In the genomic region with DNA sequence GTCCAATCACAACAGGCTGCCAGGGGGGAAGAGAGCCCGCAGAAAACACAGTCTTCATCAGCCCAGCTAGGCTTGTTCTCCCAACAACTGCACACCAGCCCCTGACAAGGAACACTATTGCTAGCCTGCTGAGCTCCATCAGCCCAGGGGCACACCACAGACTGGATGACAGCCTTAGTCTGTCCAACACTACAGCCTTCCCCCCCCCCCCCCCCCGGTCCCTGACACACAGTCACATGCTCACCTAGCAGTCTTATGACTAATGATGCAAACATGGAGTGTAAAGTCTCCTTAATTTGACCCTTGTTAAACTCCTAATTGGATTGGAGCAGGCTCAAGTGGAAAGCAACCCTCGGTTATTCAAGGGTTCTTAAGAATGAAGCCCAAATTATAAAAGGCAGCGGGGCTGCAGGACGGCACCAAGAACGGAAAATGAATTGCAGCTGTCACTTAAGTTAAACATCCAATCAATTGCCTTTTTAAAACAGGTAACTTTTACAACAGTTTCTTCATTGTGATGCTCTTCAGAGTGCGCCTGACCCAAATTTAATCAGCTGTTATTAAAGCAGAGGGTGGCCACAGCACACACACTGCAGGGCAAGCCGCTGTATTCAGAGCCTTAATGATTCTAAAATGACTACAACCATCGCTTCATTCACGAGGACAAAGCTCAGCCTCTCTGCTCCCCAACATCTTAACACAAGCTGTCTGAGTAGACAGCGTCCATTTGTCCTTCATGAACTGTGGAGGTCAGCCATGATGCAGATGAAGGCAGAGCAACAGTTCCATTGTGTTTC, we compare ENCODE assay signal across 13 mouse cellular contexts. TPM values are rescaled to one million over a fixed set of nuclear protein-coding genes. Genes with fewer than 3 reads are reported as not detected.
DNase-seq lines count a peak whose midpoint lies in the region; ATAC-seq and TF ChIP-seq lines count a peak whose summit lies in the region.
"Had no signal": no experiment of that assay in that cellular context is flagged by ENCODE, and none has a peak within 500 bp of the region (broad histone marks: within the 10 kb centered on the region; RNA-seq: fewer than 3 reads in every experiment).

No protein-coding gene starts in this region.

- TF ChIP-seq CTCF in hindbrain, postnatal 0 days (IDR thresholded peaks at IDR 0.05; ENCODE audit: low read depth): no peak

- H3K4me2 ChIP-seq in hindbrain, postnatal 0 days (ENCODE audit: low read depth, low read length): 0 out of 2 replicates have a peak overlapping the region, but pooled peaks have one; percentile 13
- H3K4me2 ChIP-seq in neural tube, embryonic 15.5 days: no peak overlapping the region
- H3K4me2 ChIP-seq: lung, embryonic 15.5 days had no signal

- H3K4me1 ChIP-seq in forebrain, embryonic 10.5 days: peaks cover 49% of the 10 kb centered on the region
- H3K4me1 ChIP-seq in hindbrain, postnatal 0 days (ENCODE audit: insufficient read depth, low read length): peaks cover 21% of the 10 kb centered on the region
- H3K4me1 ChIP-seq in neural tube, embryonic 15.5 days: peaks cover 28% of the 10 kb centered on the region
- H3K4me1 ChIP-seq: lung, embryonic 15.5 days had no signal

- peaks cover 90% of the 10 kb centered on the region for H3K27me3 ChIP-seq in forebrain, embryonic 10.5 days (ENCODE audit: poor library complexity, severe bottlenecking)
- H3K27me3 ChIP-seq in hindbrain, postnatal 0 days (ENCODE audit: insufficient read depth, low read length): no peaks in the 10 kb centered on the region
- no peaks in the 10 kb centered on the region for H3K27me3 ChIP-seq in neural tube, embryonic 15.5 days (replicated peaks)
- H3K27me3 ChIP-seq: lung, embryonic 15.5 days had no signal

- intact Hi-C loops in heart, postnatal 36 days (cut with DNase I): no loop called here
- intact Hi-C loops in left cerebral cortex, postnatal 10 days (cut with DNase I): no loop called here

- H3K36me3 ChIP-seq in forebrain, embryonic 10.5 days (replicated peaks): no peaks in the 10 kb centered on the region
- no peaks in the 10 kb centered on the region for H3K36me3 ChIP-seq in hindbrain, postnatal 0 days (ENCODE audit: insufficient read depth, low read length)
- no peaks in the 10 kb centered on the region for H3K36me3 ChIP-seq in neural tube, embryonic 15.5 days
- H3K36me3 ChIP-seq: lung, embryonic 15.5 days had no signal

- no peak overlapping the region for H3K9ac ChIP-seq in hindbrain, postnatal 0 days (replicated peaks; ENCODE audit: low read length)
- H3K9ac ChIP-seq in neural tube, embryonic 15.5 days (replicated peaks): no peak overlapping the region
- H3K9ac ChIP-seq: lung, embryonic 15.5 days had no signal

- no peak overlapping the region for H3K27ac ChIP-seq in forebrain, embryonic 10.5 days
- H3K27ac ChIP-seq in hindbrain, postnatal 0 days: peak overlapping the region; percentile 66
- peak overlapping the region; percentile 37; the same call in 1 of the 2 replicates for H3K27ac ChIP-seq in neural tube, embryonic 15.5 days (replicated peaks)
- H3K27ac ChIP-seq: lung, embryonic 15.5 days had no signal

- peak; percentile 63 for DNase-seq in heart, adult 11 months
- DNase-seq in heart, postnatal 36 days: no peak
- DNase-seq in forebrain, embryonic 10.5 days (ENCODE audit: extremely low spot score, low spot score): peak; percentile 62
- DNase-seq in hindbrain, postnatal 0 days (ENCODE audit: low spot score): peak; percentile 51
- no peak for DNase-seq in frontal cortex, postnatal 10 days (ENCODE audit: low spot score in 2 of 2)
- no peak for DNase-seq in left cerebral cortex, postnatal 10 days (ENCODE audit: extremely low spot score in 1 of 2, low spot score in 2 of 2)
- no peak for DNase-seq in heart, adult 18-20 months
- DNase-seq: B cell, adult 2 months; kidney, adult 8-10 months; layer of hippocampus, postnatal 36 days had no signal

- 15% methylated on average over 11 of the region's 11 CpGs for WGBS in forebrain, embryonic 10.5 days
- 23% methylated on average over 11 of the region's 11 CpGs for WGBS in hindbrain, postnatal 0 days
- WGBS in neural tube, embryonic 15.5 days: 24% methylated on average over 11 of the region's 11 CpGs

- H3K9me3 ChIP-seq in forebrain, embryonic 10.5 days: no peaks in the 10 kb centered on the region
- H3K9me3 ChIP-seq in hindbrain, postnatal 0 days (ENCODE audit: low read length): no peaks in the 10 kb centered on the region
- H3K9me3 ChIP-seq in neural tube, embryonic 15.5 days (replicated peaks): no peaks in the 10 kb centered on the region
- H3K9me3 ChIP-seq: lung, embryonic 15.5 days had no signal

- ATAC-seq in hindbrain, postnatal 0 days: peak; percentile 43
- ATAC-seq in neural tube, embryonic 15.5 days (ENCODE audit: low FRiP score): peak; percentile 42; the same call in 1 of the 2 replicates

- no peak overlapping the region for H3K4me3 ChIP-seq in forebrain, embryonic 10.5 days
- no peak overlapping the region for H3K4me3 ChIP-seq in hindbrain, postnatal 0 days (ENCODE audit: low read length)
- H3K4me3 ChIP-seq in neural tube, embryonic 15.5 days (replicated peaks): no peak overlapping the region
- H3K4me3 ChIP-seq: lung, embryonic 15.5 days had no signal

RNA-seq across cellular contexts. Expression of a gene that starts 26.3 kb away (rescaled TPM):
- total RNA-seq in heart, postnatal 36 days (2021): under 1 TPM in 1 of 2 experiments, not detected in 1; 0.11 TPM
- 6.9 and 7.2 TPM in 2 replicates for polyA plus RNA-seq in forebrain, embryonic 10.5 days (2016; fragmentation: Nextera tagmentation; extraction: Ambion mirVana)
- 132 and 137 TPM in 2 replicates for total RNA-seq in hindbrain, postnatal 0 days (2014; rRNA removed)
- 175 and 179 TPM in 2 replicates for polyA plus RNA-seq in hindbrain, postnatal 0 days (2015; fragmentation: Nextera tagmentation; extraction: Ambion mirVana)
- polyA plus RNA-seq in neural tube, embryonic 15.5 days (2015; fragmentation: Nextera tagmentation; extraction: Ambion mirVana): 67.4 and 85.1 TPM in 2 replicates
- total RNA-seq in left cerebral cortex, postnatal 10 days (2021): 1 to 10 TPM; 1.2 to 2.6 TPM
- under 1 TPM in 1 of 2 experiments, not detected in 1; 0.10 TPM for total RNA-seq in heart, adult 18-20 months (2021)
- total RNA-seq: neutrophil, adult 5-6 weeks had no signal

Comparison
In these comparisons a context has a peak if more than half of its experiments do, and no peak if none do; other contexts are left out.
1. DNase-seq: peak in heart, adult 11 months (single experiment), forebrain, embryonic 10.5 days (single experiment) and hindbrain, postnatal 0 days (single experiment); none in heart, postnatal 36 days (0 of 2), frontal cortex, postnatal 10 days (0 of 2), left cerebral cortex, postnatal 10 days (0 of 2) and heart, adult 18-20 months (0 of 2).
2. RNA of a gene that starts 26.3 kb away (total RNA-seq): 132 to 137 TPM in hindbrain, postnatal 0 days; 1.2 to 2.6 TPM in left cerebral cortex, postnatal 10 days, 0.11 TPM in heart, postnatal 36 days and 0.10 TPM in heart, adult 18-20 months; every median in the first group is over 10 times any median in the second.